Mouse (Mus musculus) midbrain, embryonic 12.5 days (tissue): ENCODE data around the gene Olfr1107. TPM values are rescaled to one million over a fixed set of nuclear protein-coding genes. Genes with fewer than 3 reads are reported as not detected.

Experiments
- ATAC-seq: fragments of 200-750 bp; cut with Nextera tagmentation; 2 replicates; pipeline ENCODE4 v1.8.0; 2017; ENCODE audit warnings: low read depth, moderate TSS enrichment, moderate library complexity; ENCODE audit not compliant: low FRiP score
- H3K27ac ChIP-seq: fragments of 300-500 bp; sonication (generic); replicated peaks from 2 replicates; pipeline ENCODE4 v1.5.1; 2016; ENCODE audit warnings: mild to moderate bottlenecking
- H3K27me3 ChIP-seq: fragments of 300-500 bp; sonication (generic); 2 replicates; pipeline ENCODE4 v1.6.1; 2016; ENCODE audit warnings: mild to moderate bottlenecking
- H3K36me3 ChIP-seq: fragments of 300-500 bp; sonication (generic); 2 replicates; pipeline ENCODE4 v1.6.1; 2016
- H3K4me1 ChIP-seq: fragments of 300-500 bp; sonication (generic); 2 replicates; pipeline ENCODE4 v1.6.1; 2016
- H3K4me2 ChIP-seq: fragments of 300-500 bp; sonication (generic); replicated peaks from 2 replicates; pipeline ENCODE4 v1.6.1; 2016; ENCODE audit warnings: mild to moderate bottlenecking, moderate library complexity
- H3K4me3 ChIP-seq: fragments of 300-500 bp; sonication (generic); 2 replicates; pipeline ENCODE4 v1.5.1; 2016; ENCODE audit warnings: mild to moderate bottlenecking
- H3K9ac ChIP-seq: fragments of 300-500 bp; sonication (generic); replicated peaks from 2 replicates; pipeline ENCODE4 v1.6.1; 2016; ENCODE audit warnings: mild to moderate bottlenecking, moderate library complexity
- H3K9me3 ChIP-seq: fragments of 300-500 bp; sonication (generic); 2 replicates; pipeline ENCODE4 v1.6.1; 2016; ENCODE audit warnings: mild to moderate bottlenecking
- WGBS: fragments of 180-500 bp; shearing (Covaris S2); methylation state at CpG from one replicate; pipeline ENCODE4 v1.1.7; 2016; 5-methylcytosine and 5-hydroxymethylcytosine counted together
- polyA plus RNA-seq: library from polyadenylated mRNA; unstranded; fragments of >200 nt; fragmentation: Nextera tagmentation; extraction: Ambion mirVana; gene quantifications from 2 replicates; pipeline ENCODE4 v1.2.1, GENCODE M21; 2016

Olfr1107 gene
- not detected in 2 replicates for polyA plus RNA-seq

GRCm38 (mm10) chr2:87075717-87076116 is at the start of gene Olfr1107:
Gene Olfr1107, minus strand, starts transcription at chr2:87075817.
- no peak for ATAC-seq
- no peaks in the 10 kb centered on the region for H3K36me3 ChIP-seq
- H3K4me1 ChIP-seq: no peaks in the 10 kb centered on the region
- H3K9ac ChIP-seq: no peak within 1 kb of the TSS
- no peak within 1 kb of the TSS for H3K27ac ChIP-seq
- WGBS: 83% methylated on average over 1 of the region's 1 CpGs
- H3K9me3 ChIP-seq: no peaks in the 10 kb centered on the region
- no peak within 1 kb of the TSS for H3K4me2 ChIP-seq
- H3K27me3 ChIP-seq: no peaks in the 10 kb centered on the region
- H3K4me3 ChIP-seq: no peak within 1 kb of the TSS

DNA sequence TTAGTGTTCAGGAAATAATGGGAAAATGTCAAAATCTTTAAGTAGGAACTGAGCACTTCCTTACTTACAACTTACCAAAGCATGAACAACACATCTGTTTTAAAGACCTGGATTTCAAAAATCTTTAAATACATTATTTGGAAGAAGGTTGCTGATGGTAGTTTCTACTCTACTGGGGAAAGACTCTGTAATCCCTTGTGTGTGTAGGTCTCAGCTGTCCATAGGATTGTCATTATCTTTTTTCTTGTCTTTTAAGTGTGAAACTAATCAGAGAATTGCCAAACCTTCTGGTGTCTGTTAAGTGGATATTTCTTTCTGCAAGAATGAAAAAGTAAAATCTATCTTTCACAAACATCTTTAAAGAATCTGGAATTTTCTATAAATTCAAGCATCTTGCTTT is 38.9 kb upstream of the Olfr1107 start, which contains the start of gene Olfr259:
Gene Olfr259 (minus strand): TSS at position 101 of the 400 bp plus-strand sequence.
- Histone ChIP-seq H3K4me2 (no peak within 1 kb of the TSS), H3K36me3 (no peaks in the 10 kb centered on the region), H3K9ac (no peak within 1 kb of the TSS), H3K9me3 (no peaks in the 10 kb centered on the region), H3K27ac (no peak within 1 kb of the TSS), H3K4me3 (no peak within 1 kb of the TSS), H3K27me3 (no peaks in the 10 kb centered on the region), H3K4me1 (no peaks in the 10 kb centered on the region)
- no peak for ATAC-seq

- no peak within 1 kb of the TSS for H3K9ac ChIP-seq
- no peaks in the 10 kb centered on the region for H3K27me3 ChIP-seq
- H3K4me2 ChIP-seq: no peak within 1 kb of the TSS
- H3K27ac ChIP-seq: no peak within 1 kb of the TSS
- no peaks in the 10 kb centered on the region for H3K36me3 ChIP-seq
- H3K4me1 ChIP-seq: no peaks in the 10 kb centered on the region
- no peak within 1 kb of the TSS for H3K4me3 ChIP-seq
- WGBS: 56% methylated on average over 1 of the region's 1 CpGs
- no peak for ATAC-seq
- H3K9me3 ChIP-seq: no peaks in the 10 kb centered on the region
These were observed 20.3 kb upstream of the Olfr1107 start, which contains the start of gene Olfr1109 for GRCm38 (mm10) chr2:87095908-87096307. Gene Olfr1109, minus strand, starts transcription at chr2:87096008.

- no peaks in the 10 kb centered on the region for H3K4me1 ChIP-seq
- no peak within 1 kb of the TSS for H3K27ac ChIP-seq
- WGBS: 81% methylated on average over 1 of the region's 1 CpGs
- no peaks in the 10 kb centered on the region for H3K9me3 ChIP-seq
- no peak within 1 kb of the TSS for H3K9ac ChIP-seq
- H3K27me3 ChIP-seq: no peaks in the 10 kb centered on the region
- H3K36me3 ChIP-seq: no peaks in the 10 kb centered on the region
- no peak within 1 kb of the TSS for H3K4me3 ChIP-seq
- ATAC-seq: no peak
- H3K4me2 ChIP-seq: no peak within 1 kb of the TSS
These were observed 23.4 kb downstream of the Olfr1107 start, which contains the start of gene Olfr1106 for GRCm38 (mm10) chr2:87052173-87052572. Gene Olfr1106, minus strand, starts transcription at chr2:87052273.

GRCm38 (mm10) chr2:87036431-87036830 is 39.2 kb downstream of the Olfr1107 start, which contains the start of gene Olfr1105:
Gene Olfr1105, minus strand, starts transcription at chr2:87036531.
- no peaks in the 10 kb centered on the region for H3K27me3 ChIP-seq
- no peak within 1 kb of the TSS for H3K4me3 ChIP-seq
- no peak within 1 kb of the TSS for H3K27ac ChIP-seq
- no peaks in the 10 kb centered on the region for H3K36me3 ChIP-seq
- H3K4me1 ChIP-seq: no peaks in the 10 kb centered on the region
- H3K9me3 ChIP-seq: no peaks in the 10 kb centered on the region
- H3K9ac ChIP-seq: no peak within 1 kb of the TSS
- ATAC-seq: no peak
- H3K4me2 ChIP-seq: no peak within 1 kb of the TSS

GRCm38 (mm10) chr2:87026980-87027379 is 48.6 kb downstream of the Olfr1107 start, which contains the start of gene Olfr1104:
Gene Olfr1104, minus strand, starts transcription at chr2:87027080.
- Histone ChIP-seq H3K27ac (no peak within 1 kb of the TSS), H3K9ac (no peak within 1 kb of the TSS), H3K27me3 (no peaks in the 10 kb centered on the region), H3K36me3 (no peaks in the 10 kb centered on the region), H3K9me3 (no peaks in the 10 kb centered on the region), H3K4me1 (no peaks in the 10 kb centered on the region), H3K4me3 (no peak within 1 kb of the TSS), H3K4me2 (no peak within 1 kb of the TSS)
- WGBS: 85% methylated on average over 1 of the region's 1 CpGs
- ATAC-seq: no peak

Other genes with a start within 250 kb of the Olfr1107 start
- gene Olfr1095, start 224.1 kb downstream of the Olfr1107 start, polyA plus RNA-seq: not detected in 2 replicates
- gene Gm13723, start 201.0 kb downstream of the Olfr1107 start, polyA plus RNA-seq: not detected in 2 replicates
- gene Olfr1097, start 183.6 kb downstream of the Olfr1107 start, polyA plus RNA-seq: not detected in 2 replicates
- gene Olfr1098, start 151.3 kb downstream of the Olfr1107 start, polyA plus RNA-seq: not detected in 2 replicates
- not detected in 2 replicates for gene Olfr1099, start 115.1 kb downstream of the Olfr1107 start, polyA plus RNA-seq
- not detected in 2 replicates for gene Olfr1100, start 95.9 kb downstream of the Olfr1107 start, polyA plus RNA-seq
- gene Olfr1101, start 84.6 kb downstream of the Olfr1107 start, polyA plus RNA-seq: not detected in 2 replicates
- not detected in 2 replicates for gene Olfr1102, start 77.4 kb downstream of the Olfr1107 start, polyA plus RNA-seq
- gene Olfr1104, start 48.7 kb downstream of the Olfr1107 start, polyA plus RNA-seq: not detected in 2 replicates
- not detected in 2 replicates for gene Olfr1105, start 39.3 kb downstream of the Olfr1107 start, polyA plus RNA-seq
- not detected in 2 replicates for gene Olfr1106, start 23.5 kb downstream of the Olfr1107 start, polyA plus RNA-seq
- gene Olfr1109, start 20.2 kb upstream of the Olfr1107 start, polyA plus RNA-seq: not detected in 2 replicates
- gene Olfr259, start 38.8 kb upstream of the Olfr1107 start, polyA plus RNA-seq: not detected in 2 replicates
- not detected in 2 replicates for gene Olfr1110, start 64.5 kb upstream of the Olfr1107 start, polyA plus RNA-seq
- gene Olfr1111, start 76.8 kb upstream of the Olfr1107 start, polyA plus RNA-seq: not detected in 2 replicates
- not detected in 2 replicates for gene Olfr1112, start 112.0 kb upstream of the Olfr1107 start, polyA plus RNA-seq
- not detected in 2 replicates for gene Olfr1113, start 133.2 kb upstream of the Olfr1107 start, polyA plus RNA-seq
- gene Olfr1115, start 172.2 kb upstream of the Olfr1107 start, polyA plus RNA-seq: not detected in 2 replicates
- not detected in 2 replicates for gene Olfr1116, start 191.7 kb upstream of the Olfr1107 start, polyA plus RNA-seq
- gene Olfr1118, start 231.8 kb upstream of the Olfr1107 start, polyA plus RNA-seq: not detected in 2 replicates